Mouse (Mus musculus) c-Kit-positive CD71-positive TER-119-negative erythroid progenitor cells, embryonic 14.5 days (primary cell): Measurements from ENCODE around the gene Psmb1.
"Not testable (repeated sequence)": the region's sequence is repeated elsewhere in the genome, so short reads cannot be mapped to it uniquely, and the experiment has no call there.

ENCODE experiments used
- DNase-seq: peaks from one replicate; pipeline ENCODE4 v3.0.0-alpha.2; 2013; ENCODE audit warnings: low read depth

Psmb1 gene

DNA sequence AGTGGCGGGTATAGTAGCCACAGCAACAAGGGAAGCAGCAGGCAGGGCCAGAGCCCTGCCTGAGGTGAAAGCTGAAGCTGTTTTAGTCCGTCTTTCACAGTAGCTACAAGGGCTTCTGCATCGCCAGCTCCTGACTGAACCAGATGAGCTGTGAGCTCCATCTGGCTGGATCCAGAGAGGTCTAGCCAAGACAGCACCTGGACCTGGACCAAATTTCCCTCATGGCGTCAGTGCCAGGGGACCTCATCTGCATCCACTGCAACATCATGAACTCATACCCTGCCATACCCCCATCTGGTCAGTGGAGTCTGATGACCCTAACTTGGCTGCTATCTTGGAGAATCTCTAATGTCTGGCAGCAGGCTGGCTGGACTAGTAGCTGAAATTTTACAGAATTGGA lies 39.8 kb downstream of the Psmb1 start:
- no peak for DNase-seq

- no peak for DNase-seq
Measured at GRCm38 (mm10) chr17:15456595-15456994, 43.0 kb downstream of the Psmb1 start.

GRCm38 (mm10) chr17:15455203-15455602 lies 44.3 kb downstream of the Psmb1 start:
- DNase-seq = no peak

GRCm38 (mm10) chr17:15449606-15450005 lies 49.9 kb downstream of the Psmb1 start:
- DNase-seq = no peak

GRCm38 (mm10) chr17:15449144-15449543 lies 50.4 kb downstream of the Psmb1 start:
- DNase-seq = not testable (repeated sequence)

DNA sequence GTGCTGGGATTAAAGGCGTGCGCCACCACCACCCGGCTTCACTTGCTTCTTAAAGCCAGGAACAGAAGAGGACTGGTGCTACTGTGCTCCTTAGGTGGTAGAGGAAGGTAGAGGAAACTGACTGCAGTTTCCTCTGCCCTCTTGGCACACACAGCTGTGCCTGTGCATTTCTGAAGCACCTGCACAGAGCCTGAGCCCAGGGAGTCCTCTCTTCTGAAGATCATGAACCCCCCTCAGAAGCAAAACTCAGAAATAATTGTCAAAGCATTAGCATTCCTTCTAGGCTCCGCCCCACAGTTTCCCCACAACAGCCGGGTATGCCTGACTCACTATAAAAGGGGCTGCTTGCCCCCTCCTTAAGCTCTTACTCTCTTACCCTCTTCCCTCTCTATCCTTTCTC lies 51.7 kb downstream of the Psmb1 start:
- no peak for DNase-seq

DNA sequence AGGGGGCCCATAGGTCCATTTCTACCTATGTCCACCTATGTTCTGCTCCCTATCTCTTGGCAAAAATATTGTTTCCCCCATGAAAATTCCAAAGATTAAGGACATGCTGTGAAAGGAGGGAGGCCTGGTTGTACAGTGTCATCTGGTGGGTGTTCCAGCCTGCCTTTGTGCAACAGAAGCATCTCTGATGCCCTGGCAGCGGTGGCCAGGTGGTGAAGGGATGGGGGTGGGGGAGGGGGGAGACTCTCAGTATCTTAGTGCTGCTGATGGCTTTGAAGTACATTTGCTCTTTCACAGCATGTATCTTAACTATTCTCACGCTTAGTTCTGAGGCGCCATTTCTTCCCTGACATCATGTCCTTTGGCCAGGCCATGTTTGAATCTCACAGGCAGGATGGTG lies 54.1 kb downstream of the Psmb1 start:
- no peak for DNase-seq

DNA sequence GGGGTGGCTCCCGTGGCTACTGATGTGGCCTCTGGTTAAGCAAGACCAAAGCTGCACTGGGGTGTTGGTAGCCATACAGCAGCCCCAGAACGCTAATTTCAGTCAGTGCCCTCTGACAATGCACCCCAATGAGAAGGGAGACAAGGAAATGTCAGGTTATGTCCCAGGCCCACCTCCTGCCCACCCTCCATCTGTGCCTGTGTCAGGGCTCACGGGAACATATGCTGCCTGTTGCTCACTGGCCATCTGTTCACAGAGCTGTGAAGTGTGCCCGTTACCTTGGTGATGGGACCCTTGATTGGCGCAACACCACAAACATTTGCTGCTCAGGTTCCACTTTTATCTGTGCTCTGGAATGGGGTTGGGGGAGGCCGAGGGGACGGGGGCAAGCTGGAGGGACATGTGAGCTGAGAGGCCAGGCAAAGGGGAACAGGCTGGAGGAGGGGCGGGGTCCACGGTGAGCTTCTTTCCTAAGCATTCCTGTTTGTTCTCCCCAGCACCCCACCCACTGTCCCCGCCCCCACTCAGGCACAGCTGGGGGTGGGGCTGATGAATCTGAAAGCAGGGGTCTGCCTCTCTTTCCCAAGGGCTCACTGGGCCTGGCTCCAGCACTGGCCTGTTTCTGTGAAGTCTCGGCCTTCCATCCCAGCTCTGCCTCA lies 59.0 kb downstream of the Psmb1 start:
- no peak for DNase-seq

GRCm38 (mm10) chr17:15440067-15440462 lies 59.5 kb downstream of the Psmb1 start:
- no peak for DNase-seq

GRCm38 (mm10) chr17:15434748-15435147 lies 64.8 kb downstream of the Psmb1 start:
- DNase-seq = no peak

DNA sequence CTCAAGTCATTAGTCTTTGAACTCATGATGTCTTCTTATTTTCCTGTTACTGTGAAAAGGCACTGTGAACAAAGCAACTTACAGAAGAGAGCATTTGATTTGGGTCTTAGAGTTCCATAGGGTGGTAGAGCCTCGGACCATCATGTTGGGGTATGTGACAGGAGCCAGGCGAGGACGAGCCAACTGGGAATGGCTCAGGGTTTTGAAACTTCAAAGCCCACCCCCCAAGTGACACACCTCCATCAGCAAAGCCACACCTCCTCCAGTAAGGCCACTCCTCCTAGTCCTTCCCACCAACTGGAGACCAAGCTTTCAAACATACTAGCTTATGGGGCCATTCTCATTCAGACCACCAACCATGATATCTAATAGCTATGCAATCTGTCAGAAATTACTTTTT lies 67.5 kb downstream of the Psmb1 start:
- no peak for DNase-seq

DNA sequence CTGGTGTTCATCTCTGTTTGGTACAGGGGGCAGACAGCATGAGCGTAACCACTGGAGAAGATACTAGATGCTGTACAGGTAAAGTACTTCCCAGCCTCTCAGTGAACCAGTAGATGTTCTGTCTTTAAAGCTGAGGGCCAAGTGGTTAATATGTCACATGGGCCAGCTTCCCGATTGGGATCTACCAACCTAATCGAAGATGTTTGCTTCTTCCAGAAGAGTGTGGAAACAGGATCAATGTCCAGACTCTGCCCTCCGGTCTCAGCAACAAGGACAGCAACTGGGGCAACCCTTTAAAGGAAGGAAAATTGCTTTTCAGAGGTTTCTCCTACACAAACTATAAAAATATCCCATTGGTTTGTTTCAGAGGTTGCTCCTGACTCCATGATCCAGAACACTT lies 68.0 kb downstream of the Psmb1 start:
- no peak for DNase-seq

- no peak for DNase-seq
Measured at GRCm38 (mm10) chr17:15431021-15431514, 68.5 kb downstream of the Psmb1 start.

- DNase-seq = no peak
Measured at GRCm38 (mm10) chr17:15429937-15430336, 69.6 kb downstream of the Psmb1 start.

GRCm38 (mm10) chr17:15429451-15429850 lies 70.1 kb downstream of the Psmb1 start:
- DNase-seq = no peak

DNA sequence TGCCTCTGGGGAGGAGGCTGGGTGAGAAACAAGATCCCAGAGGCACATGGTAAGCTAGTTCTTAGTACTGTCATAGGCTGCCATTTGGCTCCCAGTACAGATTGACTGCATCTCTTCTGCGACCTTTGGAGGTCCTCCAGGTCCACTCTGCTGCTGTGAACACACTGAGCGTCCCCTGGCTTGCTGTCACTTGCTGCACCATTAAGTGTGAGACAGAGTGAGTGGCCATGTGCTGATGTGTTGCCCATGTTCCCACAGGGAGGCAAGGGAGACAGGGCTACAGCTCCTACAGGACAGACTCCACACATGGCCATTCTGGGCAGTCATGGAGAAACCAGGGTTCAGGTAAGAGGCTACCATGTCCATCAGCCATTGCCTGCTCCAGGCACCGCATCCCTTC lies 73.6 kb downstream of the Psmb1 start:
- DNase-seq = no peak
